Mouse (Mus musculus): ENCODE measurements around the gene Strap. TPM values are rescaled to one million over a fixed set of nuclear protein-coding genes. Genes with fewer than 3 reads are reported as not detected.

Gene Strap
- total and polyA plus RNA-seq, 3 experiments: 109 to 291 (median 245) TPM

DNA sequence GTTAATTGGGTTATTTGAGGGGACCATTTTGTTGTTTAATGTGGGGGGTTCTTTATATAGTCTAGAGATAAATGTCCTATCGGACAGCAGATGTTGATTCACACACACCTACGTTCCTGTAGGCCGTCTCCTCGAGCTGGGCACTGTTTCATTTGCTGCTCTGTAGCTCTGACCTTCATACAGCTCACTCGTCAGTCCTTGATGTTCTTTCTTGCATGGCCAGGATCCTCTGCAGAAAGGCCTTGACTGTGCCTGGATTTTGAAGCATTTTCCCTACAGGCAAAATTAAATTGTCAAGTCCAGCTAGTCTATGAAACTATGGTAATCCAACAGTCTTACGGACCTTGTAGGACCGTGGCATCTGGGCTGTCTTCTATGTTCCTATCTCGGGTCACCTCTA, 39.8 kb upstream of the Strap start:
- no peak overlapping the region for H3K27ac ChIP-seq (ENCODE audit: insufficient read depth, low read depth)
- H3K79me2 ChIP-seq (replicated peaks; ENCODE audit: control insufficient read depth, extremely low read depth, insufficient read depth, poor library complexity, severe bottlenecking): no peaks in the 10 kb centered on the region
- peaks cover 3% of the 10 kb centered on the region for H3K9me3 ChIP-seq (replicated peaks; ENCODE audit: low read length)
- dilution Hi-C loops (cut with MboI; ENCODE audit: extremely low pct_ligation_motif_present, extremely low pct_unique_long_range_greater_than_20kb, low sequenced_read_pairs): no loop called here
- no peaks in the 10 kb centered on the region for H3K36me3 ChIP-seq (replicated peaks in 1 of 2; ENCODE audit: control insufficient read depth in 1 of 2, insufficient read depth in 1 of 2, low read length in 1 of 2)
- DNase-seq (ENCODE audit: extremely low read depth): no peak
- TF ChIP-seq EP300 (IDR thresholded peaks at IDR 0.05; ENCODE audit: low read length) (no peak), RAD21 (IDR thresholded peaks at IDR 0.05; ENCODE audit: low read depth, low read length) (no peak), JUN (IDR thresholded peaks at IDR 0.05; ENCODE audit: insufficient read depth, low read depth, low read length) (no peak)
- H3K4me3 ChIP-seq (replicated peaks in 1 of 3; ENCODE audit: low read depth in 2 of 3, low read length in 2 of 3, poor library complexity in 1 of 3): no peak overlapping the region
- H3K4me1 ChIP-seq (ENCODE audit: control insufficient read depth in 1 of 2, insufficient read depth in 2 of 2): peaks cover 0 to 18% of the 10 kb centered on the region in 2 experiments; a peak in 2 of 4 replicates
- no peak overlapping the region for H3K4me2 ChIP-seq (ENCODE audit: insufficient read depth, low read depth, poor library complexity, severe bottlenecking)
- H3K27me3 ChIP-seq (replicated peaks): no peaks in the 10 kb centered on the region
- in situ Hi-C loops (cut with MboI; ENCODE audit: low pct_ligation_motif_present, low pct_unique_long_range_greater_than_20kb, low sequenced_read_pairs): no loop called here
- H3K9ac ChIP-seq (ENCODE audit: insufficient read depth, low read depth): no peak overlapping the region

GRCm38 (mm10) chr6:137696445-137697204, 38.3 kb upstream of the Strap start:
- dilution Hi-C loops (cut with MboI; ENCODE audit: extremely low pct_ligation_motif_present, extremely low pct_unique_long_range_greater_than_20kb, low sequenced_read_pairs) (no loop called here), in situ Hi-C loops (cut with MboI; ENCODE audit: low pct_ligation_motif_present, low pct_unique_long_range_greater_than_20kb, low sequenced_read_pairs) (no loop called here)
- TF ChIP-seq POLR2A (IDR thresholded peaks at IDR 0.05; ENCODE audit: low read depth, low read length) (no peak), USF1 (IDR thresholded peaks at IDR 0.05; ENCODE audit: low read depth, low read length) (no peak), NRF1 (IDR thresholded peaks at IDR 0.05; ENCODE audit: low read depth, low read length) (no peak), MAZ (IDR thresholded peaks at IDR 0.05; ENCODE audit: low read depth, low read length) (no peak), HCFC1 (IDR thresholded peaks at IDR 0.05; ENCODE audit: low read depth, low read length) (no peak), UBTF (IDR thresholded peaks at IDR 0.05; ENCODE audit: low read depth, low read length) (no peak), MYC (IDR thresholded peaks at IDR 0.05; ENCODE audit: low read depth, low read length) (no peak), ZNF384 (IDR thresholded peaks at IDR 0.05; ENCODE audit: low read depth, low read length) (no peak), MAFK (IDR thresholded peaks at IDR 0.05; ENCODE audit: insufficient replicate concordance, low read length) (no peak), MXI1 (IDR thresholded peaks at IDR 0.05; ENCODE audit: low read depth, low read length) (no peak), POLR2AphosphoS2 (IDR thresholded peaks at IDR 0.05; ENCODE audit: low read depth, low read length) (no peak), CTCF (conservative IDR thresholded peaks at IDR 0.05 in 1 of 2, IDR thresholded peaks at IDR 0.05 in 1 of 2; ENCODE audit: low read depth in 2 of 2, low read length in 2 of 2) (no peak), SIN3A (IDR thresholded peaks at IDR 0.05; ENCODE audit: low read length) (no peak), IRF4 (IDR thresholded peaks at IDR 0.05; ENCODE audit: low read depth, low read length) (no peak), ELF1 (IDR thresholded peaks at IDR 0.05; ENCODE audit: low read depth, low read length) (no peak), E2F4 (IDR thresholded peaks at IDR 0.05; ENCODE audit: insufficient replicate concordance, low read depth, low read length) (no peak), ZKSCAN1 (IDR thresholded peaks at IDR 0.05; ENCODE audit: borderline replicate concordance, low read depth, low read length) (no peak), RCOR1 (conservative IDR thresholded peaks at IDR 0.05; ENCODE audit: low read depth, low read length) (no peak)
- H3K36me3 ChIP-seq (replicated peaks in 1 of 2; ENCODE audit: control insufficient read depth in 1 of 2, insufficient read depth in 1 of 2, low read length in 1 of 2): no peaks in the 10 kb centered on the region
- no peak overlapping the region for H3K27ac ChIP-seq (ENCODE audit: insufficient read depth, low read depth)
- H3K4me3 ChIP-seq (replicated peaks in 1 of 3; ENCODE audit: low read depth in 2 of 3, low read length in 2 of 3, poor library complexity in 1 of 3): no peak overlapping the region
- H3K4me2 ChIP-seq (ENCODE audit: insufficient read depth, low read depth, poor library complexity, severe bottlenecking): no peak overlapping the region
- H3K9me3 ChIP-seq (replicated peaks; ENCODE audit: low read length): peaks cover 3% of the 10 kb centered on the region
- no peaks in the 10 kb centered on the region for H3K79me2 ChIP-seq (replicated peaks; ENCODE audit: control insufficient read depth, extremely low read depth, insufficient read depth, poor library complexity, severe bottlenecking)
- DNase-seq (ENCODE audit: extremely low read depth): peak; percentile 29
- H3K4me1 ChIP-seq (ENCODE audit: control insufficient read depth in 1 of 2, insufficient read depth in 2 of 2): peaks cover 0 to 18% of the 10 kb centered on the region in 2 experiments; a peak in 2 of 4 replicates
- no peaks in the 10 kb centered on the region for H3K27me3 ChIP-seq (replicated peaks)
- H3K9ac ChIP-seq (ENCODE audit: insufficient read depth, low read depth): no peak overlapping the region

Data from CH12.LX (cell line).